Mouse (Mus musculus): Measurements from ENCODE around the gene Samd4b. TPM values are rescaled to one million over a fixed set of nuclear protein-coding genes. Genes with fewer than 3 reads are reported as not detected.
"Not testable (repeated sequence)": the region's sequence is repeated elsewhere in the genome, so short reads cannot be mapped to it uniquely, and the experiment has no call there.

Samd4b gene
- polyA plus RNA-seq (2016; fragmentation: Nextera tagmentation; extraction: Ambion mirVana), result 35.6 and 37.6 TPM in 2 replicates

DNA sequence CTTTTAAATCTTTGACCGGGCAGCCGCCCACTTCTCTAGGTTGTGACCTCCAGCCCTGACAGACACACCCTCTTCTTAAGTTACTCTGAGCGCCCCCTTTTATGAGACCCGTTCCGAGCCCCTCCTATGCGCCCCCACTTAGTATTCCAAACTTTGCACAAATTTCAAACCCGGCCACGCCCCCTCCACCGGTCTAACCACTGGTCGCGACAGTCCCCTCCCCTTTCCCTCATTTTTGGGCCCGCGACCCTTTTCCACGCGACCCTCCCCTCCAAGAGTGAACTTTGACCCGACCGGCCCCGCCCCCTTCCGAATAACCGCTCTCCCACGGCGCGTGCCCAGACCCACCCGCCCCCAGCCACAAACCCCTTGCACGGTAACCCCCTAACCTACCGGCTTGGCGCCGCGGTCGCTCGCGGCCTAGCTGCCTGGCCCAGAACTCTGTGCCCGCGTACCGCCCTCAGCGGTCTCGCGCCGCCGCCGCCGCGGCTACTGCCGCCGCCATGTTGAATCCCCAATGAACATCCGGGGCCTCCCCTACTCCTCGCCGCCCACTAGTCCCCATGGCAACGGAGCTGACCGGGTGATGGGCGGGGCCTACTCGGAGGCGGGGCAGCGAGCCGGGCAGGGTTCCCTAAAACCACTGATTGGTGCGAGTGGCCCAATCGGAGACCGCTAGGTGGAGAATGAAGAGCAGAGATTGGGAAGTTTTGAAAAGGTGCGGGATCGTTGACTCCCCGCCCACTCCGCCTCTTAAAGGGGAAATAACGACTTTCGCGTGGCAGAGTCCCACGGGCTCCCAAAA is at the start of gene Samd4b, which contains the start of gene Pak4:
Gene Samd4b, minus strand, starts transcription at position 503 of the 805 bp plus-strand sequence.
Gene Pak4, minus strand, starts transcription at position 544 of the 805 bp plus-strand sequence.
- ATAC-seq (ENCODE audit: low FRiP score), result peak; percentile 97
- WGBS, result under 1% methylated on average over 65 of the region's 66 CpGs
- H3K4me1 ChIP-seq, result peaks cover 34% of the 10 kb centered on the region

DNA sequence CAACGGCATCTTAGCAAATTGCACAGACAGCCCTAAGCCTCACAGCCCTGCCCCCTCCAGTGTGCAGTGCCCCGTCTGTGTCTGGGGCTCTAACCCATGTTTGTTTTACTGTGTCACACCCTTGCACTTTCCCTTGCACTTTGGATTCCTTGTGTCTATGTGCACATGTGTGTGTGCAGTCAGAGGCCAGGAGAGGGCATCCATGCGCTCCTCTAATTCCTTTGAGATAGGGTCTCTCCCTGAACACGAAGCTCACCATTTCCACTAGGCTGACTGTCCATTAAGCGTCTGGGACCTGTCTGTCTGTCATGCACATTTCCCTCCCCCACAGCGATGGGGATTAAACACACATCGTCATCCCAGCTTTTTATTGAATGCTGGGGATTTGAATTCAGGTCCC is 49.1 kb upstream of the Samd4b start:
- Histone ChIP-seq H3K27ac (no peak overlapping the region), H3K27me3 (no peaks in the 10 kb centered on the region; the same call in 1 of the 2 replicates), H3K9ac (no peak overlapping the region), H3K4me3 (replicated peaks) (no peak overlapping the region), H3K36me3 (replicated peaks) (no peaks in the 10 kb centered on the region), H3K4me1 (peaks cover 4% of the 10 kb centered on the region; the same call in 1 of the 2 replicates), H3K4me2 (no peak overlapping the region), H3K9me3 (no peaks in the 10 kb centered on the region)
- ATAC-seq (ENCODE audit: low FRiP score), result no peak
- WGBS, result 61% methylated on average over 7 of the region's 7 CpGs

More for the DNA sequence above, at the start of gene Samd4b, which contains the start of gene Pak4:
- no peaks in the 10 kb centered on the region; the same call in 1 of the 2 replicates for H3K36me3 ChIP-seq (replicated peaks)
- peak within 1 kb of the TSS; percentile 79 for H3K9ac ChIP-seq
- H3K27ac ChIP-seq, result peak within 1 kb of the TSS; percentile 86
- no peaks in the 10 kb centered on the region for H3K9me3 ChIP-seq
- peak within 1 kb of the TSS; percentile 68 for H3K4me3 ChIP-seq (replicated peaks)
- H3K27me3 ChIP-seq, result no peaks in the 10 kb centered on the region
- peak within 1 kb of the TSS; percentile 83 for H3K4me2 ChIP-seq

DNA sequence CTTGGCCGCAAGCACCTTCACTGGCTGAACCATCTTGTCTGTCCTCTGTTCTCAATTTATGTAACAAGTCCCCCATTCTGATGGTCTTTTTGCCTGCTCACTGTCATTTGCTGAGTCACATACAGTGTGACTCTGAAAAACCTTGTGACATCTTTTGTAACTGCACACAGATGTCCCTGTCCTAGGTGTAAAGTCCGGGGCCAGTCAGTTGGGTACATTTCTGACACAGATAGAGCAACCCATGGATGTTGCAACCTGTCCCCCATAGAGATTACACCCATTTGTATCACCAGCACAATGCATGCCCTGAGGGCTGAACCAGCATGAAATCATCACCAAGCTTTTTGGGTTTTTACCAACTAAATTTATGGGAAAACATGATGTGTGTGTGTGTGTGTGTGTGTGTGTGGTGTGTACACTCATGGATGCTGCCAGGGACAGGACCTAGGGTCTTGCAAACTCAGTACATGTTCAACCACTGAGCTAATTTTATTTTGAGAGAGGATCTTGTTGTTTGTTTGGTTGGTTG is 48.1 kb upstream of the Samd4b start:
- Histone ChIP-seq H3K4me3 (replicated peaks) (no peak overlapping the region), H3K9me3 (no peaks in the 10 kb centered on the region), H3K9ac (no peak overlapping the region), H3K4me2 (no peak overlapping the region), H3K4me1 (peaks cover 4% of the 10 kb centered on the region; the same call in 1 of the 2 replicates), H3K27me3 (no peaks in the 10 kb centered on the region; the same call in 1 of the 2 replicates), H3K27ac (no peak overlapping the region), H3K36me3 (replicated peaks) (no peaks in the 10 kb centered on the region)
- no peak for ATAC-seq (ENCODE audit: low FRiP score)
- WGBS, result 90% methylated on average over 2 of the region's 2 CpGs

DNA sequence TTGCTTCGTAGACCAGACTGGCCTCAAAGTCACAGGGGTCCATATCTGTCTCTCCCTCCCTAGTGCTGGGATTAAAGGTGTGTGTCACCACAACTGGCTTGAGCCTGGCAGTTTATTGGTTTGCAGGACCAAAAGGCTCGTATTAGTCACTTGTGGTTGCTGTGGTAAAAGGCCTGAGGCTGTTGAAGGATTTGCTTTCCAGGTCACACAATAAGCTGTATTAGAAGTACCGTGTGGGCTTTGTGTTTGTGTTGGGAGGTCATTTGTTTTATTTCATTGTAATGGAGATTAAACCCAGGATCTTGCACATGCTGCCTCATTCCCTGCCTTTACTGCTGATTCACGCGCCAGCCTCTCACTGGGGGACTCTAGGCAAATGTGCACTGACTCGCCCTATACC is 47.4 kb upstream of the Samd4b start:
- Histone ChIP-seq H3K4me2 (no peak overlapping the region), H3K36me3 (replicated peaks) (no peaks in the 10 kb centered on the region), H3K9me3 (no peaks in the 10 kb centered on the region), H3K27ac (no peak overlapping the region), H3K27me3 (no peaks in the 10 kb centered on the region; the same call in 1 of the 2 replicates), H3K4me1 (peaks cover 4% of the 10 kb centered on the region; the same call in 1 of the 2 replicates), H3K4me3 (replicated peaks) (no peak overlapping the region), H3K9ac (no peak overlapping the region)
- no peak for ATAC-seq (ENCODE audit: low FRiP score)
- 23% methylated on average over 6 of the region's 6 CpGs for WGBS

GRCm38 (mm10) chr7:28641546-28641945 is 43.6 kb upstream of the Samd4b start:
- no peak for ATAC-seq (ENCODE audit: low FRiP score)
- H3K4me1 ChIP-seq, result peaks cover 4% of the 10 kb centered on the region; the same call in 1 of the 2 replicates
- no peak overlapping the region for H3K4me2 ChIP-seq
- H3K9me3 ChIP-seq, result no peaks in the 10 kb centered on the region
- no peak overlapping the region for H3K4me3 ChIP-seq (replicated peaks)
- 86% methylated on average over 8 of the region's 8 CpGs for WGBS
- H3K9ac ChIP-seq, result no peak overlapping the region
- H3K36me3 ChIP-seq (replicated peaks), result no peaks in the 10 kb centered on the region
- no peaks in the 10 kb centered on the region; the same call in 1 of the 2 replicates for H3K27me3 ChIP-seq
- H3K27ac ChIP-seq, result no peak overlapping the region

GRCm38 (mm10) chr7:28637511-28637910 is 39.6 kb upstream of the Samd4b start:
- H3K27me3 ChIP-seq, result peaks cover 7% of the 10 kb centered on the region; the same call in 1 of the 2 replicates
- H3K27ac ChIP-seq, result no peak overlapping the region
- H3K36me3 ChIP-seq (replicated peaks), result no peaks in the 10 kb centered on the region
- WGBS, result 34% methylated on average over 8 of the region's 8 CpGs
- H3K4me3 ChIP-seq (replicated peaks), result no peak overlapping the region
- no peaks in the 10 kb centered on the region for H3K9me3 ChIP-seq
- no peaks in the 10 kb centered on the region for H3K4me1 ChIP-seq
- H3K9ac ChIP-seq, result no peak overlapping the region
- H3K4me2 ChIP-seq, result no peak overlapping the region
- ATAC-seq (ENCODE audit: low FRiP score), result no peak

DNA sequence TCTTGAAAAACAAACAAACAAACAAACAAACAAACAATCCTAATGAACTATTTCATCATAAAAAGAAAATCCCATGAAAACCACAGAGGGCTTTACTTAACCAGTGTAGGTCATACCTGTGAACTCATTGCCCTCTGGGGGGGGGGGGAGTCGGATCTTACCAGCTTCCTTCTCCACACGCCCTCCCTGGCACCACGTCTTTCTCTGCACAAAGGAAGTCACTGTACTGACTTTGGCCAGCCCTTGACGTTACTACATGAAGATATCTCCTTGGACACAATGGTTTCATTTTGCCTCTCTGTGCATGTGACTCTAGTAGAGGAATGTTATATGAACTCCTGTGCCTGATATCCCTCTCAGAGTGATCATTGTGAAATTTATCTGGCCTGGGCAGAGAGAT is 36.2 kb upstream of the Samd4b start:
- H3K4me1 ChIP-seq, result peaks cover 7% of the 10 kb centered on the region; the same call in 1 of the 2 replicates
- H3K4me2 ChIP-seq, result no peak overlapping the region
- 78% methylated on average over 4 of the region's 4 CpGs for WGBS
- no peak overlapping the region for H3K27ac ChIP-seq
- H3K36me3 ChIP-seq (replicated peaks), result no peaks in the 10 kb centered on the region
- no peak for ATAC-seq (ENCODE audit: low FRiP score)
- no peak overlapping the region for H3K4me3 ChIP-seq (replicated peaks)
- peaks cover 39% of the 10 kb centered on the region for H3K27me3 ChIP-seq
- no peaks in the 10 kb centered on the region for H3K9me3 ChIP-seq
- no peak overlapping the region for H3K9ac ChIP-seq

DNA sequence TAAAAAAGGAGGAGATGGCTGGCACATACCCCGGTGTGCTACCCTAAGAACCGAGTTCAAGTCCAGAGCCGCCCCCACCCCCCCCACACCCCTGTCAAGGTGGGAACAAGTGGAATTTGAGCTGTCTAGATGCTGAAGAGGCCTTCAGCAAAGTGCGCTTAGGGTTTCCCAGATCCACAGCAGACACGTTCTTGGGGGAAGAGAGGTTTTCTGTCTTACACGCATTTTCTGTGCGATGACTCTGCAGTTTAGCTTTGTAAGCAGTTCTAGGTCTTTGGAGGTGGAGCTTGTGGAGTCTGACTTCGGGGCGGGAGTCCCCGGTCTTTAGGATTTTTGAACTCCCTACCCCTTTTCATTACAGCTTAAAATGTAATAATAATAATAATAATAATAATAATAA is 33.1 kb upstream of the Samd4b start, which contains the start of gene Acp7:
Gene Acp7, minus strand, starts transcription at position 260 of the 400 bp plus-strand sequence.
- Histone ChIP-seq H3K27me3 (peaks cover 54% of the 10 kb centered on the region), H3K9ac (no peak within 1 kb of the TSS), H3K4me2 (peak within 1 kb of the TSS; percentile 43), H3K27ac (no peak within 1 kb of the TSS), H3K4me3 (replicated peaks) (peak within 1 kb of the TSS; percentile 25), H3K36me3 (replicated peaks) (no peaks in the 10 kb centered on the region), H3K9me3 (no peaks in the 10 kb centered on the region), H3K4me1 (peaks cover 7% of the 10 kb centered on the region; the same call in 1 of the 2 replicates)
- ATAC-seq (ENCODE audit: low FRiP score), result no peak
- WGBS, result 31% methylated on average over 10 of the region's 10 CpGs

DNA sequence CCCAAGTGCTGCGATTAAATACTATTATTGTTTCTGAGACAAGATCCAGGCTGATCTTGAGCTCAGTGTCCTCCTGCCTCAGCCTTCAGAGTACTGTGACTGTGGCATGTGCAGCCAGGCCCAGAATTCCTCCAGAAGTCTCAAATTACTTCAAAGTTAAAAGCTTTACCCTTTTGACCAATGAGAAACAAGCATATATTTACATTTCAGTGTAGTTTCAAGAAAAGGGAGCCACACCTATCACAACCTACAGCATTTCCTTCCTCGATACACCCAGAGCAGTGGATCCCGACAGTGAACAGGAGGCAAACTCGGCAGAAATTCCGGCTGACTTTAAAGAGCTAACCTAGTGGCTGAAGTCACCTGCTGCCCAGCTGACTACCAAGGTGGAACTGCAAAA is 26.8 kb upstream of the Samd4b start:
- Histone ChIP-seq H3K9ac (no peak overlapping the region), H3K27ac (no peak overlapping the region), H3K36me3 (replicated peaks) (no peaks in the 10 kb centered on the region), H3K4me2 (no peak overlapping the region), H3K27me3 (peaks cover 22% of the 10 kb centered on the region), H3K9me3 (no peaks in the 10 kb centered on the region), H3K4me3 (replicated peaks) (no peak overlapping the region), H3K4me1 (no peaks in the 10 kb centered on the region)
- 88% methylated on average over 5 of the region's 5 CpGs for WGBS
- no peak for ATAC-seq (ENCODE audit: low FRiP score)

DNA sequence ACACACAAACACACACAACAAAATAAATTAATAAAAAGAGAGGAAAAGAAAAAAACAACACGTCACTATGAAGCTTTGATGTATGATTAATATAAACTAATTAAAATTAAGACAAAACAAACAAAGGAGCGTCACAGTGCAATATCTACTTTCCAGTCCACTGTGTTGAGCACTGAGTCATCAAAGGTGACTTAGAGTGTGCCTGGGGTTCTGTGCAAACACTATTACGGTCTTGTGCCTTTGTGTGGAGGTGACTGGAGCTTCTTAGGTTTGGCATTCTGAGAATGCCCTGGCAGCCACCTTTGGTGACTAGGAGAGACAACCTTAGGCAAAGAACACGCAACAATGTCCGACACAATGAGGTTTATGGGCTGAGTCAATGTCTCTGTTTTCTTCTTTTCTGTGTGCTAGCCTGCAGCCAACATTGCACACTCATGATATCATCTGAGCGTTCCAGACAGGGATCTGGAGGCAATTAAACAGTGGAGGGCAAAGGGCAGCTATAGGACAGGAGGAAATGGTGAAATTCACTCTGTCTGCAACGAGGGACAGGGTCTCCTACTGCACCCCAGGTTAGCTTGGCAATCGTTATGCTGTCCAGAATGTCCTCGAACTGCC is 21.3 kb upstream of the Samd4b start:
- Histone ChIP-seq H3K36me3 (replicated peaks) (no peaks in the 10 kb centered on the region), H3K4me3 (replicated peaks) (no peak overlapping the region), H3K9me3 (no peaks in the 10 kb centered on the region), H3K27me3 (no peaks in the 10 kb centered on the region), H3K9ac (no peak overlapping the region), H3K27ac (no peak overlapping the region), H3K4me1 (no peaks in the 10 kb centered on the region), H3K4me2 (no peak overlapping the region)
- no peak for ATAC-seq (ENCODE audit: low FRiP score)
- WGBS, result 72% methylated on average over 9 of the region's 9 CpGs

DNA sequence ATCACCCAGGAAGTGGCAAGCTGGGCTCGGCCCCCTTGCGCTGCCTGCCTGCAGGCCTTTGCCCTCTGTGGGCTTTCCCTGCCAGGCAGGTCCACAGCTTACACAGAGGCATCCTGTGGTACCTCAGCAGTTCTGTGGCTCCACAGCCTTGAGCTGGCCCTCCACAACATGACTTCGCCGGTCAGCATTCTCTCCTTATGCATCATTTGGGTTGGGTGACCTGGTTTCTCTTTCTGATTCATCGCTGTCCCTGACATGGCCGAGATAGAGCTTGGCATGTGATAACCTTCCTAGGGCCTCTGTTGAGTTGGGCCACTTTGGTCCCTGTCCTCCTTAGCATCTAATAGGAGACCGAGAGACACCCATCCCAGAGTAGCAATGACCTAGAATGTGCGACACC is 8.0 kb upstream of the Samd4b start:
- WGBS, result 90% methylated on average over 8 of the region's 8 CpGs

DNA sequence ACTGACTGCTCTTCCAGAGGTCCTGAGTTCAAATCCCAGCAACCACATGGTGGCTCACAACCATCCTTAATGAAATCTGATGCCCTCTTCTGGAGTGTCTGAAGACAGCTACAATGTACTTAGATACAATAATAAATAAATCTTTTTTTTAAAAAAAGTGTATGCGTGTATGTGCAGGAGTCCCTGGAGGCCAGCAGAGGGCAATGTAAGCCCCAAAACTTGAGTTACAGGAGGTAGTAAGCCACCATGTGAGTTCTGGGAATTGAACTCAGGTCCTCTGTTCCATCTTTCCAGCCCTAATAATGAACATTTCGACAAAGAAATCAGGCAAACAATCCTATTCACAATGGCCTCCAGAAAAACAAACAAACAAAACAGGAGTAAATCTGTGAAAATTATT is 5.8 kb upstream of the Samd4b start:
- H3K9me3 ChIP-seq; H3K9ac ChIP-seq; ATAC-seq (ENCODE audit: low FRiP score); H3K27ac ChIP-seq; H3K27me3 ChIP-seq; H3K4me3 ChIP-seq (replicated peaks); H3K4me1 ChIP-seq; H3K36me3 ChIP-seq (replicated peaks); H3K4me2 ChIP-seq: not testable (repeated sequence)
- WGBS, result 81% methylated on average over 2 of the region's 2 CpGs

More for the DNA sequence above, 8.0 kb upstream of the Samd4b start:
- Histone ChIP-seq H3K27ac (no peak overlapping the region), H3K4me2 (no peak overlapping the region), H3K36me3 (replicated peaks) (no peaks in the 10 kb centered on the region), H3K4me3 (replicated peaks) (no peak overlapping the region), H3K9me3 (no peaks in the 10 kb centered on the region), H3K4me1 (no peaks in the 10 kb centered on the region), H3K9ac (no peak overlapping the region), H3K27me3 (peaks cover 4% of the 10 kb centered on the region; the same call in 1 of the 2 replicates)
- no peak for ATAC-seq (ENCODE audit: low FRiP score)

Data from forebrain, embryonic 12.5 days (tissue).